Mouse (Mus musculus): ENCODE data around the gene Dnm3. TPM values are rescaled to one million over a fixed set of nuclear protein-coding genes. Genes with fewer than 3 reads are reported as not detected.

The Dnm3 gene
- total RNA-seq, 1 experiment, result 0.49 TPM

GRCm38 (mm10) chr1:162083886-162084478 is 393.9 kb downstream of the Dnm3 start:
- Histone ChIP-seq H3K9ac (ENCODE audit: insufficient read depth, low read depth, low read length, poor library complexity, severe bottlenecking) (no peak overlapping the region), H3K4me3 (ENCODE audit: insufficient read depth in 1 of 2, low read depth in 1 of 2, low read length in 2 of 2, poor library complexity in 1 of 2, severe bottlenecking in 1 of 2) (no peak overlapping the region), H3K9me3 (ENCODE audit: control insufficient read depth, insufficient read depth, low read depth, low read length) (no peaks in the 10 kb centered on the region), H3K27ac (ENCODE audit: insufficient read depth, low read depth, low read length, poor library complexity, severe bottlenecking) (no peak overlapping the region), H3K4me1 (ENCODE audit: control insufficient read depth in 2 of 2, insufficient read depth in 2 of 2, low read length in 2 of 2, poor library complexity in 1 of 2) (no peaks in the 10 kb centered on the region), H3K36me3 (ENCODE audit: control insufficient read depth, insufficient read depth, low read length, poor library complexity, severe bottlenecking) (no peaks in the 10 kb centered on the region)
- no peak for TF ChIP-seq HCFC1 (IDR thresholded peaks at IDR 0.05; ENCODE audit: borderline replicate concordance, insufficient read depth, low read length)
- no peak for TF ChIP-seq ZNF384 (IDR thresholded peaks at IDR 0.05; ENCODE audit: low read depth, low read length)
- TF ChIP-seq CHD2 (IDR thresholded peaks at IDR 0.05; ENCODE audit: low read depth, low read length), result no peak
- no peak for TF ChIP-seq ZC3H11A (IDR thresholded peaks at IDR 0.05; ENCODE audit: borderline replicate concordance, low read depth, low read length)
- no peak for TF ChIP-seq MAFK (IDR thresholded peaks at IDR 0.05; ENCODE audit: insufficient read depth, low read depth, low read length)
- DNase-seq (ENCODE audit: low read depth, low spot score), result no peak
- in situ Hi-C loops (cut with MboI; ENCODE audit: low sequenced_read_pairs in 2 of 2, unreplicated experiment in 2 of 2), result no loop called here

- no peaks in the 10 kb centered on the region for H3K9me3 ChIP-seq (ENCODE audit: control insufficient read depth, insufficient read depth, low read depth, low read length)
- no peaks in the 10 kb centered on the region for H3K36me3 ChIP-seq (ENCODE audit: control insufficient read depth, insufficient read depth, low read length, poor library complexity, severe bottlenecking)
- in situ Hi-C loops (cut with MboI; ENCODE audit: low sequenced_read_pairs in 2 of 2, unreplicated experiment in 2 of 2), result no loop called here
- H3K9ac ChIP-seq (ENCODE audit: insufficient read depth, low read depth, low read length, poor library complexity, severe bottlenecking), result no peak overlapping the region
- no peaks in the 10 kb centered on the region for H3K4me1 ChIP-seq (ENCODE audit: control insufficient read depth in 2 of 2, insufficient read depth in 2 of 2, low read length in 2 of 2, poor library complexity in 1 of 2)
- TF ChIP-seq MAFK (IDR thresholded peaks at IDR 0.05; ENCODE audit: insufficient read depth, low read depth, low read length), result no peak
- TF ChIP-seq ZC3H11A (IDR thresholded peaks at IDR 0.05; ENCODE audit: borderline replicate concordance, low read depth, low read length), result no peak
- no peak for TF ChIP-seq CHD2 (IDR thresholded peaks at IDR 0.05; ENCODE audit: low read depth, low read length)
- H3K27ac ChIP-seq (ENCODE audit: insufficient read depth, low read depth, low read length, poor library complexity, severe bottlenecking), result no peak overlapping the region
- H3K4me3 ChIP-seq (ENCODE audit: insufficient read depth in 1 of 2, low read depth in 1 of 2, low read length in 2 of 2, poor library complexity in 1 of 2, severe bottlenecking in 1 of 2), result no peak overlapping the region
- DNase-seq (ENCODE audit: low read depth, low spot score), result no peak
Observed at GRCm38 (mm10) chr1:162083354-162083753, 394.5 kb downstream of the Dnm3 start.

- Histone ChIP-seq H3K4me3 (ENCODE audit: insufficient read depth in 1 of 2, low read depth in 1 of 2, low read length in 2 of 2, poor library complexity in 1 of 2, severe bottlenecking in 1 of 2) (no peak overlapping the region), H3K27ac (ENCODE audit: insufficient read depth, low read depth, low read length, poor library complexity, severe bottlenecking) (no peak overlapping the region), H3K36me3 (ENCODE audit: control insufficient read depth, insufficient read depth, low read length, poor library complexity, severe bottlenecking) (no peaks in the 10 kb centered on the region), H3K9me3 (ENCODE audit: control insufficient read depth, insufficient read depth, low read depth, low read length) (no peaks in the 10 kb centered on the region), H3K4me1 (ENCODE audit: control insufficient read depth in 2 of 2, insufficient read depth in 2 of 2, low read length in 2 of 2, poor library complexity in 1 of 2) (no peaks in the 10 kb centered on the region), H3K9ac (ENCODE audit: insufficient read depth, low read depth, low read length, poor library complexity, severe bottlenecking) (no peak overlapping the region)
- in situ Hi-C loops (cut with MboI; ENCODE audit: low sequenced_read_pairs in 2 of 2, unreplicated experiment in 2 of 2), result no loop called here
- TF ChIP-seq ZC3H11A (IDR thresholded peaks at IDR 0.05; ENCODE audit: borderline replicate concordance, low read depth, low read length), result no peak
- DNase-seq (ENCODE audit: low read depth, low spot score), result no peak
Observed at GRCm38 (mm10) chr1:162082711-162083110, 395.1 kb downstream of the Dnm3 start.

GRCm38 (mm10) chr1:162081693-162082372 is 396.0 kb downstream of the Dnm3 start:
- Histone ChIP-seq H3K9me3 (ENCODE audit: control insufficient read depth, insufficient read depth, low read depth, low read length) (no peaks in the 10 kb centered on the region), H3K36me3 (ENCODE audit: control insufficient read depth, insufficient read depth, low read length, poor library complexity, severe bottlenecking) (no peaks in the 10 kb centered on the region), H3K4me1 (ENCODE audit: control insufficient read depth in 2 of 2, insufficient read depth in 2 of 2, low read length in 2 of 2, poor library complexity in 1 of 2) (no peaks in the 10 kb centered on the region), H3K9ac (ENCODE audit: insufficient read depth, low read depth, low read length, poor library complexity, severe bottlenecking) (no peak overlapping the region), H3K27ac (ENCODE audit: insufficient read depth, low read depth, low read length, poor library complexity, severe bottlenecking) (no peak overlapping the region), H3K4me3 (ENCODE audit: insufficient read depth in 1 of 2, low read depth in 1 of 2, low read length in 2 of 2, poor library complexity in 1 of 2, severe bottlenecking in 1 of 2) (no peak overlapping the region)
- no peak for DNase-seq (ENCODE audit: low read depth, low spot score)
- in situ Hi-C loops (cut with MboI; ENCODE audit: low sequenced_read_pairs in 2 of 2, unreplicated experiment in 2 of 2), result no loop called here
- no peak for TF ChIP-seq HCFC1 (IDR thresholded peaks at IDR 0.05; ENCODE audit: borderline replicate concordance, insufficient read depth, low read length)
- no peak for TF ChIP-seq CHD2 (IDR thresholded peaks at IDR 0.05; ENCODE audit: low read depth, low read length)
- TF ChIP-seq ZC3H11A (IDR thresholded peaks at IDR 0.05; ENCODE audit: borderline replicate concordance, low read depth, low read length), result no peak
- TF ChIP-seq MAFK (IDR thresholded peaks at IDR 0.05; ENCODE audit: insufficient read depth, low read depth, low read length), result no peak
- no peak for TF ChIP-seq ZNF384 (IDR thresholded peaks at IDR 0.05; ENCODE audit: low read depth, low read length)

GRCm38 (mm10) chr1:162079989-162080388 is 397.8 kb downstream of the Dnm3 start:
- Histone ChIP-seq H3K36me3 (ENCODE audit: control insufficient read depth, insufficient read depth, low read length, poor library complexity, severe bottlenecking) (no peaks in the 10 kb centered on the region), H3K4me1 (ENCODE audit: control insufficient read depth in 2 of 2, insufficient read depth in 2 of 2, low read length in 2 of 2, poor library complexity in 1 of 2) (no peaks in the 10 kb centered on the region), H3K9ac (ENCODE audit: insufficient read depth, low read depth, low read length, poor library complexity, severe bottlenecking) (no peak overlapping the region), H3K4me3 (ENCODE audit: insufficient read depth in 1 of 2, low read depth in 1 of 2, low read length in 2 of 2, poor library complexity in 1 of 2, severe bottlenecking in 1 of 2) (no peak overlapping the region), H3K9me3 (ENCODE audit: control insufficient read depth, insufficient read depth, low read depth, low read length) (no peaks in the 10 kb centered on the region), H3K27ac (ENCODE audit: insufficient read depth, low read depth, low read length, poor library complexity, severe bottlenecking) (no peak overlapping the region)
- DNase-seq (ENCODE audit: low read depth, low spot score), result no peak
- no peak for TF ChIP-seq HCFC1 (IDR thresholded peaks at IDR 0.05; ENCODE audit: borderline replicate concordance, insufficient read depth, low read length)
- TF ChIP-seq ZC3H11A (IDR thresholded peaks at IDR 0.05; ENCODE audit: borderline replicate concordance, low read depth, low read length), result no peak
- no peak for TF ChIP-seq MAFK (IDR thresholded peaks at IDR 0.05; ENCODE audit: insufficient read depth, low read depth, low read length)
- TF ChIP-seq CHD2 (IDR thresholded peaks at IDR 0.05; ENCODE audit: low read depth, low read length), result no peak
- no peak for TF ChIP-seq ZNF384 (IDR thresholded peaks at IDR 0.05; ENCODE audit: low read depth, low read length)
- in situ Hi-C loops (cut with MboI; ENCODE audit: low sequenced_read_pairs in 2 of 2, unreplicated experiment in 2 of 2), result no loop called here

Measured in ES-E14 (cell line).